12 mouse cellular contexts compared by ENCODE assay signal in the genomic region with DNA sequence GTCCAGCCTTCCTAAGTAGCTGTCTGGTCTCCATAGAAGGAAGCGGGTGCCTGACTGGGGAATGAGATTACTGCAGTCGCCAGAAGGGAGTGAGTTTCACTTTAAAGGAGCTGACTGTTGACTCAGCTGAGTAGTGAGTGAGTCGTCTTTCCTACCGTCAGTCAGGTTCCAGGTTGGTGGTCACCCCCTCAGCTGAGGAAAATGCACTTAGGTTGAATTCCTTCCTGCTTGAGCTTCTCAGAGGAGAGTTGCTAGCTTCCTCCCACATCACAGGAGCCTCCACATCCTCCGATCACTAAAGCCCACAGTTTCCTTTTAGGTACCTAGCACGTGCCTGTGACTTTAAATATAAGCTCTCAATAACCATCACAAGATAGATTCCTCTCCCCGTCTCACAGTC.
DNase-seq lines count a peak whose midpoint lies in the region; ATAC-seq lines count a peak whose summit lies in the region.
"Had no signal": no experiment of that assay in that cellular context is flagged by ENCODE, and none has a peak within 500 bp of the region (broad histone marks: within the 10 kb centered on the region; RNA-seq: fewer than 3 reads in every experiment).

No protein-coding gene starts in this region.

- no peak overlapping the region for H3K27ac ChIP-seq in hindbrain, embryonic 15.5 days (replicated peaks)
- H3K27ac ChIP-seq in hindbrain, embryonic 10.5 days: no peak overlapping the region
- H3K27ac ChIP-seq: forebrain, embryonic 10.5 days had no signal

- 49% methylated on average over 7 of the region's 7 CpGs for WGBS in hindbrain, embryonic 15.5 days
- 54% methylated on average over 7 of the region's 7 CpGs for WGBS in hindbrain, embryonic 10.5 days

- H3K4me3 ChIP-seq in hindbrain, embryonic 15.5 days: peak overlapping the region; percentile 15; the same call in 1 of the 2 replicates
- no peak overlapping the region for H3K4me3 ChIP-seq in hindbrain, embryonic 10.5 days
- H3K4me3 ChIP-seq: forebrain, embryonic 10.5 days had no signal

- DNase-seq in CD4-positive, CD25-positive, alpha-beta regulatory T cell, adult 2 months (ENCODE audit: low read depth, low spot score): peak; percentile 35
- no peak for DNase-seq in hindbrain, embryonic 10.5 days (ENCODE audit: low spot score)
- DNase-seq in retina, postnatal 1 day: peak; percentile 15
- no peak for DNase-seq in retina, embryonic 14.5 days (ENCODE audit: low spot score)
- peak; percentile 64 for DNase-seq in thymus, postnatal 14 days
- no peak for DNase-seq in ovary, postnatal 10 days (ENCODE audit: low spot score)
- DNase-seq: cerebellum, adult 8-10 months; kidney, postnatal 25 days; spleen, adult 18-20 months had no signal

- H3K36me3 ChIP-seq in hindbrain, embryonic 15.5 days: no peaks in the 10 kb centered on the region
- H3K36me3 ChIP-seq in hindbrain, embryonic 10.5 days: no peaks in the 10 kb centered on the region
- H3K36me3 ChIP-seq: forebrain, embryonic 10.5 days had no signal

- H3K9ac ChIP-seq in hindbrain, embryonic 15.5 days: no peak overlapping the region

- peaks cover 35% of the 10 kb centered on the region; the same call in 1 of the 2 replicates for H3K4me1 ChIP-seq in hindbrain, embryonic 15.5 days (replicated peaks)
- peaks cover 24% of the 10 kb centered on the region for H3K4me1 ChIP-seq in hindbrain, embryonic 10.5 days (replicated peaks)

- H3K4me2 ChIP-seq in hindbrain, embryonic 15.5 days: peak overlapping the region; percentile 55

- no peak for ATAC-seq in CD4-positive, CD25-positive, alpha-beta regulatory T cell, adult 4 months
- no peak for ATAC-seq in hindbrain, embryonic 15.5 days (ENCODE audit: low FRiP score, low read depth)

- H3K9me3 ChIP-seq in hindbrain, embryonic 15.5 days: no peaks in the 10 kb centered on the region
- H3K9me3 ChIP-seq in hindbrain, embryonic 10.5 days: no peaks in the 10 kb centered on the region
- H3K9me3 ChIP-seq: forebrain, embryonic 10.5 days had no signal

- H3K27me3 ChIP-seq in hindbrain, embryonic 15.5 days: no peaks in the 10 kb centered on the region
- H3K27me3 ChIP-seq in hindbrain, embryonic 10.5 days (ENCODE audit: insufficient read depth, poor library complexity, severe bottlenecking): no peaks in the 10 kb centered on the region

Comparison
In these comparisons a context has a peak if more than half of its experiments do, and no peak if none do; other contexts are left out.
1. DNase-seq: peak in CD4-positive, CD25-positive, alpha-beta regulatory T cell, adult 2 months (single experiment), retina, postnatal 1 day (single experiment) and thymus, postnatal 14 days (single experiment); none in hindbrain, embryonic 10.5 days (single experiment), retina, embryonic 14.5 days (single experiment) and ovary, postnatal 10 days (single experiment).